Mouse (Mus musculus) MEL (cell line): Measurements from ENCODE around the gene Tfpi2.

Source experiments
- CTCF ChIP-seq, 3 experiments: IDR thresholded peaks in 2 of 3; conservative IDR thresholded peaks in 1 of 3; 2 replicates each; pipeline ENCODE4 v1.5.1; 2011 to 2012; ENCODE audit warnings: low read length in 3 of 3, low read depth in 2 of 3, mild to moderate bottlenecking in 2 of 3, improper control_type of control experiment in 1 of 3, inconsistent platforms in 1 of 3, mixed read lengths in 1 of 3, moderate library complexity in 1 of 3; ENCODE audit not compliant: control insufficient read depth in 1 of 3, insufficient read depth in 1 of 3, poor library complexity in 1 of 3, severe bottlenecking in 1 of 3
- E2F4 ChIP-seq: IDR thresholded peaks from 2 replicates; pipeline ENCODE4 v1.6.1; 2011; ENCODE audit warnings: low read depth, low read length, improper control_type of control experiment, borderline replicate concordance
- JUND ChIP-seq: IDR thresholded peaks from 2 replicates; pipeline ENCODE4 v1.6.1; 2011; ENCODE audit warnings: low read depth, mild to moderate bottlenecking, improper control_type of control experiment, low read length
- POLR2A ChIP-seq, 2 experiments: IDR thresholded peaks; 2 replicates each; pipeline ENCODE4 v1.6.1; 2011 to 2012; ENCODE audit warnings: low read length in 2 of 2, mild to moderate bottlenecking in 2 of 2, control low read depth in 1 of 2, improper control_type of control experiment in 1 of 2, low read depth in 1 of 2, moderate library complexity in 1 of 2; ENCODE audit not compliant: control insufficient read depth in 1 of 2, insufficient read depth in 1 of 2, poor library complexity in 1 of 2

GRCm38 (mm10) chr6:3935606-3936005 lies 53.1 kb downstream of the Tfpi2 start:
- TF ChIP-seq CTCF (IDR thresholded peaks at IDR 0.05 in 2 of 3, conservative IDR thresholded peaks at IDR 0.05 in 1 of 3; ENCODE audit: control insufficient read depth in 1 of 3, insufficient read depth in 1 of 3, low read depth in 2 of 3, low read length in 3 of 3, poor library complexity in 1 of 3, severe bottlenecking in 1 of 3) (no peak), POLR2A (IDR thresholded peaks at IDR 0.05; ENCODE audit: control insufficient read depth in 1 of 2, insufficient read depth in 1 of 2, low read depth in 1 of 2, low read length in 2 of 2, poor library complexity in 1 of 2) (no peak), JUND (no peak), E2F4 (no peak)
